Mouse (Mus musculus): ENCODE data around the gene Garnl3. TPM values are rescaled to one million over a fixed set of nuclear protein-coding genes. Genes with fewer than 3 reads are reported as not detected.

The Garnl3 gene
- polyA plus RNA-seq, 1 experiment from 2014 or later: 12.2 TPM

DNA sequence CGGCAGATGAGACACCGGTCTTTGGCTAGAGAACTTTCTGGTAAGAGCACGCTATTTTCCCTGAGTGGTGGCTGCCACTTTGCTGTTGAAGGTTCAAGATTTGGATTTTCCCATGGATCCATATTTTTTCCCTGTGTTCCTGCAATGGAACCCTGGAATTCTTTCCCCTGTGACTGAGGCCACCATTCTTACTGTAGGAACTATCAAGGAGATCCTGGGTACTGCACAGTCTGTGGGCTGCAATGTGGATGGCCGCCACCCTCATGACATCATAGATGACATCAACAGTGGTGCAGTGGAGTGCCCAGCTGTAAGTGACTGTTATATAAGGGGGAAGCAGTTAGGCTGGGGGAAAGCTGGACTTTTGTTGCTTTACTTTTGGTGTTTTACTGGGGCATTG, 167.9 kb downstream of the Garnl3 start:
- no peaks in the 10 kb centered on the region for H3K9me3 ChIP-seq (replicated peaks)
- no peak for ATAC-seq
- peak overlapping the region; percentile 75 for H3K4me3 ChIP-seq
- no peak overlapping the region for H3K27ac ChIP-seq
- H3K4me2 ChIP-seq: peak overlapping the region; percentile 95
- H3K27me3 ChIP-seq: no peaks in the 10 kb centered on the region
- H3K9ac ChIP-seq: peak overlapping the region; percentile 97
- peaks cover 24% of the 10 kb centered on the region for H3K36me3 ChIP-seq (ENCODE audit: poor library complexity, severe bottlenecking)
- WGBS: 64% methylated on average over 4 of the region's 4 CpGs
- H3K4me1 ChIP-seq: peaks cover 52% of the 10 kb centered on the region

DNA sequence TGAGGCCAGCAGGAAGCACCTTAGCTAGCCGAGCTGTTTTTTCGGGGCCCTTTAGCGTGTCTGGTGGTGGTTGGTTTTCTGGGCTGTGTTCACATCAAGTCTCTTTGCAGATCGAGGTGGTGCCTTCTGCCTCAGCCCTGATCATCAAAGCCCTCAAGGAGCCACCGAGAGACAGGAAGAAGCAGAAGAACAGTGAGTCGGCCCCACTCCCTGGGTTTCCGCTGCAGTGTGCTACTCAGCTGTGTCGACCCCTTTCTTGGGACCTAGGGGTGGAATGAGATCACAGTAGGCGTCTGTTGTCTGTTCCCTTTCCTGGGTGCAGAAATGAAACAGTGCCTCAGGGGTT, 168.6 kb downstream of the Garnl3 start:
- Histone ChIP-seq H3K4me2 (peak overlapping the region; percentile 95), H3K4me1 (peaks cover 48% of the 10 kb centered on the region), H3K4me3 (peak overlapping the region; percentile 75), H3K27ac (peak overlapping the region; percentile 71), H3K27me3 (no peaks in the 10 kb centered on the region), H3K9me3 (replicated peaks) (no peaks in the 10 kb centered on the region), H3K36me3 (ENCODE audit: poor library complexity, severe bottlenecking) (peaks cover 29% of the 10 kb centered on the region), H3K9ac (peak overlapping the region; percentile 97)
- 9% methylated on average over 9 of the region's 9 CpGs for WGBS
- ATAC-seq: no peak

DNA sequence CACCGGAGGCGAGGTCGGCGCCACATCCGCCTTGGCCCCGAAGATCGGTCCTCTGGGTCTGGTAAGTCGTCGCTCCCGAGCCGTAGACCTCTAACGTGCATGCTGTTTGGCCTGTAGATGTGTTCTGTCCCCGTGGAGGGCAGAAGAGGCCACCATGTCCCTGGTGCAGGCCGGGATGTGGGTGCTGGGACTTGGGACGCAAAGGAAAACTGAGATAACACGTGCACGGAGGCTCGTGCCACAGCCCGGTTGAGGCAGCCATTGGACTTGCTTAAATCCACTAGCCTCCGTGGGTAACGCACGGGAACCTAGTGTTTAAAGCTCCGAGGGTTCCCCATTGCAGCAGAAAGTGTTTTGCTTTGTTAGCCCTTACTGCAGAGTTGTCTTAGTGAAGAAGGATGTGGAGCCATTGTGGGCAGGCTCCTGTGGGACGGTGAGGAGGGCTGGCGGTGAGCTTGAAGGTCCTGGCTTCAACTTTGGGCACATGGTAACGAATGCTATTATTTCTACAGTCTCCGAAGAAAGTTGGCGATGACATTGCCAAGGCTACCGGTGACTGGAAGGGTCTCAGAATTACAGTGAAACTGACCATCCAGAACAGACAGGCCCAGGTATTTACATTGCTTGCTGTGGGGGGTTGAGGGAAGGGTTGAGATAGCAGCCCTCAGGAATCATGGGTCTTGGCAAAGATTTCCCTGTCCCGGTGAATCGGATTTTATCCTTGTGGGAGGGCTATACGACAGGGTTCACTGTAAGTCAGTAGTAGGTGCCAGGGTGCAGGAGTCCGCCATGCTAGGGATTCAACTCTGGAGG, 169.2 kb downstream of the Garnl3 start:
- Histone ChIP-seq H3K4me1 (peaks cover 42% of the 10 kb centered on the region), H3K4me2 (peak overlapping the region; percentile 95), H3K9me3 (replicated peaks) (no peaks in the 10 kb centered on the region), H3K27me3 (no peaks in the 10 kb centered on the region), H3K36me3 (ENCODE audit: poor library complexity, severe bottlenecking) (peaks cover 34% of the 10 kb centered on the region), H3K27ac (peak overlapping the region; percentile 71), H3K4me3 (peak overlapping the region; percentile 75), H3K9ac (peak overlapping the region; percentile 97)
- ATAC-seq: no peak
- 2% methylated on average over 29 of the region's 33 CpGs for WGBS

DNA sequence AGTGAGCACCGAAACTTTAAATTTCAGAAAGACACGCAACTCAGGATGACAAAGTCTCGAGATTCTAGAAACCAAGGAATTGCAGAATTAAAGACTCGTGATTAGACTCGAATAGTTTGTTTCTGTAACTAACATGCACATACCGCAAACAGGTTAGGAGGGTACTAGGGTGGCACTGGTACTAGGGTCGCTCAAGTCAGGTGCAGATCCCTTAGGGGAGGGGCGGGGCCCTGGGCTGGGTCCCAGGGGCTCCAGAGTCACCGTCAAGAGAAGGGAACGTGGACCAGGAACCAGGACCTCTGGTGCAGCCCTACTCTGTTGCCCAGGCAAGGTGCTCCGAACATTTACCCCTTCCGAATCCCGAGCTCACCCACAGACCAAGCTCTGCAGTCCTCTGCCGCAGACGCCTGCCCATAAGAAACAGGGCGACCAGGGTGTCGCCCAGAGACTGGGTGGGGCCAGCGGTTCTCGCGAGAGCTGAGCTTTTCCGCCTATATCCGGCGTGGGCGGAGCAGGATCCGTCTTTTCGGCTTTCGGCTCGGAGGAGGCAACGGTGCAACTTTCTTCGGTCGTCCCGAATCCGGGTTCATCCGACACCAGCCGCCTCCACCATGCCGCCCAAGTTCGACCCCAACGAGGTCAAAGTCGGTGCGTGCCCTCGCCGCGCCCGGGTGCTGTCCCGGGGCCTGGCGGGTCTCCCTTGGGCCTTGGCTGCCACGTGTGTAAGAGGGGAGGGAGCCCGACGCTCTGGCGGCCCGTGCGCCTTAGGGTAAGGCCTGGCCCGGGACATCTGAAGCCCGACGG, 170.1 kb downstream of the Garnl3 start, which contains the start of the genes Rpl12 and Lrsam1:
Gene Rpl12, plus strand, starts transcription at position 368 of the 804 bp plus-strand sequence.
Gene Lrsam1, minus strand, starts transcription at position 423 of the 804 bp plus-strand sequence.
- Histone ChIP-seq H3K36me3 (ENCODE audit: poor library complexity, severe bottlenecking) (peaks cover 42% of the 10 kb centered on the region), H3K4me2 (peak within 1 kb of the TSS; percentile 95), H3K9ac (peak within 1 kb of the TSS; percentile 97), H3K27ac (peak within 1 kb of the TSS; percentile 71), H3K4me1 (peaks cover 39% of the 10 kb centered on the region), H3K4me3 (peak within 1 kb of the TSS; percentile 75), H3K9me3 (replicated peaks) (no peaks in the 10 kb centered on the region), H3K27me3 (no peaks in the 10 kb centered on the region)
- ATAC-seq: peak; percentile 96
- WGBS: 3% methylated on average over 55 of the region's 55 CpGs

DNA sequence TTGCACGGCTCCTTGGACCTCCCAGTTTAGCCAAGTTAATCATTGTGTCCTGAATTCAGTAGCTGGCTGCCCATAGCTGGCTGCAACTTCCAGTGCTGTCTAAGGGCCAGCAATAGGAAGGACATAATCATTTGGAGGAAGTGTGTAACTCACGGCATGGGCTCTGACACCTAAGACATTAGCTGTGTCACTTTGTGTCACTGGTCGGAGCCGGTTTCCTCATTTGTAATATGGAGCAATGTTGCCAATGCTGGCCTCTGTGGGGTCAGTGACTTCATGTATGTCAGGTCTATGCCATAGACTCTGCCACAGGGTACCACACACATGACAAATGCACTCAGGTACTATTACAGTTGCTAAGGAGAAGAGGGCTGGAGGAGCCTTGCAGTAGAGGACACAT, 171.2 kb downstream of the Garnl3 start:
- WGBS: 89% methylated on average over 4 of the region's 4 CpGs
- H3K4me2 ChIP-seq: peak overlapping the region; percentile 95
- no peaks in the 10 kb centered on the region for H3K27me3 ChIP-seq
- peaks cover 33% of the 10 kb centered on the region for H3K4me1 ChIP-seq
- ATAC-seq: no peak
- H3K27ac ChIP-seq: no peak overlapping the region
- peaks cover 51% of the 10 kb centered on the region for H3K36me3 ChIP-seq (ENCODE audit: poor library complexity, severe bottlenecking)
- H3K9me3 ChIP-seq (replicated peaks): no peaks in the 10 kb centered on the region
- H3K9ac ChIP-seq: peak overlapping the region; percentile 97
- H3K4me3 ChIP-seq: peak overlapping the region; percentile 75; the same call in 1 of the 2 replicates

DNA sequence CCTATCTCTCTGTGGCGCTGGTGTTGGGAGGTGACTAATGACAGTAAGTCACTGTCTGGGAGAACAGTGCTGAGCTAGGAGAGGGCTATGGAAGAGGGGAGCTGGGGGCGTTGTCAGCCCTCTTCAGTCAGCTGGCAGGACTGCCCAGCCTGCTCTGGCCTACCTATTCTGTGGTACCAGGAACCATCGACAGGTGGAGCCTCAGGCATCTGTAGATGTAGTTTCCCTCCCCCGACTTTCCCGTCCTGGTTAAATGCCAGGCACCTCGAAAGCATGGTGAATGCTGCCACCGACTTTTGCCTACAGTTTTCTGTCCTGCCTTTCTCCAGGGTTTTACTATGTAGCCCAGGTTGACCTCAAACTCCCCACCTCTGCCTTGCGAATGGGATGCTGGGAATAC, 174.1 kb downstream of the Garnl3 start:
- no peak overlapping the region for H3K27ac ChIP-seq
- H3K36me3 ChIP-seq (ENCODE audit: poor library complexity, severe bottlenecking): peaks cover 49% of the 10 kb centered on the region
- no peak for ATAC-seq
- H3K4me2 ChIP-seq: no peak overlapping the region
- H3K9ac ChIP-seq: 0 out of 2 replicates have a peak overlapping the region, but pooled peaks have one; percentile 3
- WGBS: 59% methylated on average over 8 of the region's 8 CpGs
- no peak overlapping the region for H3K4me3 ChIP-seq
- H3K9me3 ChIP-seq (replicated peaks): no peaks in the 10 kb centered on the region
- H3K4me1 ChIP-seq: peaks cover 11% of the 10 kb centered on the region
- no peaks in the 10 kb centered on the region for H3K27me3 ChIP-seq

DNA sequence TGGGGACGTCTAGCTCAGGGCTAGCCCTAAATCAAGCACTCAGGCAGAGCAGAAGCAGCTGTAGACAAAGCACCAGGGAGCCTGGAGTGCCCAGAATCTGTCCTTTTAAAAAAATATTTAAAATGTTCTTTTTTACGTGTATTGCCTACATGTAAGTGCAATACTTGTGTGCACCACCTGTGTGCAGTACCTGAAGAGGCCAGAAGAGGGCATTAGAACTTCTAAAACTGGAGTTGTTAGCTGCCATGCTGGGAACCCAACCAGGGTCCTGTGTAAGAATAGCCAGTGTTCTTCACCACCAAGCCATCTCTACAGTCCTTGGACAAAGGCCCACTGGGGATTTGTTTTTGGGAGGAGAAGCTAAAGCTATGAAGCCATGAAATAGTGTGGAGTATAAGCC, 176.9 kb downstream of the Garnl3 start:
- Histone ChIP-seq H3K36me3 (ENCODE audit: poor library complexity, severe bottlenecking) (peaks cover 76% of the 10 kb centered on the region), H3K27ac (no peak overlapping the region), H3K9me3 (replicated peaks) (no peaks in the 10 kb centered on the region), H3K4me1 (no peaks in the 10 kb centered on the region), H3K27me3 (no peaks in the 10 kb centered on the region), H3K9ac (no peak overlapping the region), H3K4me2 (no peak overlapping the region), H3K4me3 (no peak overlapping the region)
- 95% methylated on average over 2 of the region's 2 CpGs for WGBS
- no peak for ATAC-seq

DNA sequence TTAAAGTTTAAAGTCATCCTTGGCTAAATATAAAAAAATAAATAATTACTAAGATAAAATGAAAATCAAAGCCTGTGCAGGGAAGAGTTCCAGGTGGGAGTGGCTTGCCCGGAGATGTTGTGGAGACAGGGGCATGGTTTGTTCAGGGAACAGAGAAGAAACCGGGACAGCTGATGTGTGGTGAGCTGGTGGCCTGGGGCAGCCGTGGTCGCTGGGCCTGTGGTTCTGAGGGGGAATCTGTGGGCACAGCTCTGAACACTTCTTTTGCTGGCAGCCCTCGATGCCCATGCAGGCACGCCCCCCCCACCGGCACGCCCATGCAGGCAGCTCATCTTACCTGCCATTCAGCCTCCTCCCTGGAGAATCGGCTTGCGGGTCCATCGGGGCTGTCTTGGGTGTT, 184.0 kb downstream of the Garnl3 start:
- WGBS: 92% methylated on average over 11 of the region's 11 CpGs
- H3K27ac ChIP-seq: no peak overlapping the region
- no peak overlapping the region for H3K9ac ChIP-seq
- no peaks in the 10 kb centered on the region for H3K9me3 ChIP-seq (replicated peaks)
- H3K4me3 ChIP-seq: no peak overlapping the region
- peaks cover 77% of the 10 kb centered on the region for H3K36me3 ChIP-seq (ENCODE audit: poor library complexity, severe bottlenecking)
- H3K4me1 ChIP-seq: no peaks in the 10 kb centered on the region
- H3K4me2 ChIP-seq: no peak overlapping the region
- H3K27me3 ChIP-seq: no peaks in the 10 kb centered on the region
- no peak for ATAC-seq

DNA sequence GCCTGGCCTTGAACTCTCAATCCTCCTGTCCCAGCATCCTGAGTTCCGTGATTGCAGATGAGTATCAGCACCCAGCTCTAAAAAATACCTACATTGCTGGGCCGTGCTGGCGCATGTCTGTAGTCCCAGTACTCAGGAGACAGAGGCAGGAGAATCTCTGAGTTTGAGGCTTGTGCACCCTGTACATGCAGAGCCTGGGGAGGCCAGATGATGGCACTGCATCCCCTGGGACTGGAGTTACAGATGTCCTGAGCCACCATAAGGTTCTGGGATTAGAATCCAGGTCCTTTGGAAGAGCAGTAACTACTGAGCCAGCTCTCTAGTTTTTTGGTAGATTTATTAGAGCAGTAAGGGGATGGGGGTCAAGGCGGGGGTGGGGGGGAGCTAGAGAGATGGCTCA, 191.0 kb downstream of the Garnl3 start:
- H3K9ac ChIP-seq: no peak overlapping the region
- no peak overlapping the region for H3K4me3 ChIP-seq
- no peak overlapping the region for H3K4me2 ChIP-seq
- no peaks in the 10 kb centered on the region for H3K27me3 ChIP-seq
- H3K4me1 ChIP-seq: no peaks in the 10 kb centered on the region
- no peak for ATAC-seq
- no peaks in the 10 kb centered on the region for H3K9me3 ChIP-seq (replicated peaks)
- H3K36me3 ChIP-seq (ENCODE audit: poor library complexity, severe bottlenecking): peaks cover 74% of the 10 kb centered on the region
- 93% methylated on average over 4 of the region's 4 CpGs for WGBS
- H3K27ac ChIP-seq: no peak overlapping the region

DNA sequence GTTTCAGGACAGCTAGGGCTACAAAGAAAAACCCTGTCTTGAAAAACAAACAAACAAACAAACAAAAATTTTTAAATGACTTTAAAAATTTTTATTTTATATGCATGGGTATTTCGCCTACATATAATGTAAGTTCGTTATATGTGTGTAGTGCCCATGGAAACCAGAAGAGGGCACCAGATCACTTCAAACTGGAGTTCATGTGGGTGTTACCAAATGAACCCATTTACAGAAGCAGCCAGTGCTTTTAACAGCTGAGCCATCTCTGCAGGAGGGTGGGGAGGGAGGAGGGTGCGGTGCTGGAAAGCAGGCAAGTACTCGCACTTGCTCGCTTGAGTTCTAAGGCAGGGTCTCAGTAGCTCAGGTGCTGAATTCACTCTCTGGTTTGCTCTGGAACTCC, 192.0 kb downstream of the Garnl3 start:
- H3K9ac ChIP-seq: no peak overlapping the region
- no peak overlapping the region for H3K27ac ChIP-seq
- no peaks in the 10 kb centered on the region for H3K9me3 ChIP-seq (replicated peaks)
- peaks cover 74% of the 10 kb centered on the region for H3K36me3 ChIP-seq (ENCODE audit: poor library complexity, severe bottlenecking)
- no peaks in the 10 kb centered on the region for H3K4me1 ChIP-seq
- ATAC-seq: no peak
- H3K27me3 ChIP-seq: no peaks in the 10 kb centered on the region
- H3K4me3 ChIP-seq: no peak overlapping the region
- WGBS: 66% methylated on average over 5 of the region's 5 CpGs
- no peak overlapping the region for H3K4me2 ChIP-seq

DNA sequence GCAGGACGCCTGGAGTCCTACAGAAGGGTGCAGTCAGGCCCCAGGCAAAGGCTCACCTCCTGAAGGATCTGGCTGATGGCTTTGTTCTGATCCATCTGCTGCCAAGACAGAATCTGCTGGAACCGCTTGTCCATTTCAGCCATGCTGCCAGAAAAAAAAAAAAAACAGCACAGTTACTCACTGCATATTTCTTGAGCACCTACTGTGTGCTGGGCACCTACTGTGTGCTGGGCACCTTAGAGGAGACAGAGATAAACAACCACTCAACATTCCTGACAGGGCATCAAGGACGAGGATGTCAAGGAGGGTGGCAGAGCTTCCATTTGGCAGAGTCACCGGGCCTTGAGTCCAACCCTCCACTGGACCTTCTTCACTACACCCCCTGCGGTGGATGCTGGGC, 192.7 kb downstream of the Garnl3 start:
- no peaks in the 10 kb centered on the region for H3K27me3 ChIP-seq
- no peaks in the 10 kb centered on the region for H3K9me3 ChIP-seq (replicated peaks)
- no peak overlapping the region for H3K4me3 ChIP-seq
- no peak overlapping the region for H3K27ac ChIP-seq
- ATAC-seq: no peak
- H3K36me3 ChIP-seq (ENCODE audit: poor library complexity, severe bottlenecking): peaks cover 77% of the 10 kb centered on the region
- 92% methylated on average over 5 of the region's 5 CpGs for WGBS
- no peaks in the 10 kb centered on the region for H3K4me1 ChIP-seq
- no peak overlapping the region for H3K9ac ChIP-seq
- no peak overlapping the region for H3K4me2 ChIP-seq

Measured in forebrain, embryonic 13.5 days (tissue).